Mouse (Mus musculus): ENCODE results near the gene B4galnt3. TPM values are rescaled to one million over a fixed set of nuclear protein-coding genes. Genes with fewer than 3 reads are reported as not detected.
A peak's percentile ranks its signal among the peaks of the same experiment; 100 is the strongest.

B4galnt3 gene
- polyA plus RNA-seq (2012; rRNA removed) (0.11 and 0.13 TPM in 2 replicates), polyA plus RNA-seq (2014; fragmentation: Nextera tagmentation; extraction: Ambion mirVana) (0.06 and 0.18 TPM in 2 replicates)

DNA sequence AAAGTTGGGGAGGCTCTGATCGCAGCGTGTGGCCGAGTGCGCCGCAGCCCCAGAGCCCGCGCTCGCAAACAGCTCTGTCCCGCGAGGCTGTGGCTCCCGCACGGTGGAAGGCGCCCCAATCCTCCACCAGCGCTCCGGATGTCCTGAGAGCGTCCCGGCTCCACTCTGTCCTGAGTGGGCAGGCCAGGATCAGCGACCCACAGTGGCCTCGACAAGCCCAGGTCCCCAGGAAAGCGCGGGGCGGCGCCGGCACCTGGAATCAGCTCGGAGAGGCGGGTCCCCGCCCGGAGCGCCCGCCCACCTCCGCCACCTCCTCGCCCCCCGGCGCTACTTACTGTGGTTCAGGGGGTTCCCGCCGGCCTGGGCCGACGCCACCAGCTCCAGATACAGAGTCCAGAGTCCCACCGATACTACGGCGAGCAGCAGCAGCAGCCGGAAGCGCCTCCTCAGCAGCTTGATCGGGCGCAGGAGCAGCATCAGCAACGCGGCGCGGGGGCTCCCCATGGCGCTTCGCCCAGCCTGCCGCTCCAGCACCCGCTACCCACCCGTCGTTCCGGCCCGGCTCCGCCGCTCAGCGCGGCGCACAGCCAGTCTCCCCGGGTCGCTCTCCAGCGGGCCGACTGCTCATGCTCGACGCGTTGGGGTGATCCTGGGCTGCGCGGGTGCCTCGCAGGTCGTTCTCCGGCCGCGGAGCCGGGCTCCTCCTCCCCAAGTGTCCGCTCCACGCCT lies at the start of gene B4galnt3, which contains the start of gene D330020A13Rik:
B4galnt3 (minus strand) TSS at position 504 of the 729 bp plus-strand sequence.
D330020A13Rik (plus strand) TSS at position 309 of the 729 bp plus-strand sequence.
- WGBS (ENCODE audit: insufficient replicate concordance), result under 1% methylated on average over 78 of the region's 79 CpGs
- H3K4me2 ChIP-seq (ENCODE audit: low read depth), result peak within 1 kb of the TSS; percentile 68
- H3K27me3 ChIP-seq (ENCODE audit: control insufficient read depth, insufficient read depth, low read length), result peaks cover 43% of the 10 kb centered on the region
- H3K4me3 ChIP-seq (ENCODE audit: insufficient read depth in 1 of 2, low read depth in 2 of 2, low read length in 2 of 2), result peak within 1 kb of the TSS; percentile 37 to 46
- no peak within 1 kb of the TSS for H3K9ac ChIP-seq (replicated peaks)
- no peaks in the 10 kb centered on the region for H3K36me3 ChIP-seq (replicated peaks; ENCODE audit: control insufficient read depth, insufficient read depth, low read depth)
- no peak for DNase-seq (ENCODE audit: low read depth in 3 of 3, low spot score in 3 of 3)
- no peak for ATAC-seq (ENCODE audit: insufficient read depth)
- H3K9me3 ChIP-seq (ENCODE audit: control insufficient read depth, low read length), result no peaks in the 10 kb centered on the region
- H3K27ac ChIP-seq, result no peak within 1 kb of the TSS
- no peaks in the 10 kb centered on the region for H3K4me1 ChIP-seq (replicated peaks; ENCODE audit: control insufficient read depth in 2 of 2, insufficient read depth in 2 of 2, low read length in 1 of 2)
- TF ChIP-seq CTCF (IDR thresholded peaks at IDR 0.05; ENCODE audit: low read depth) (no peak), EP300 (IDR thresholded peaks at IDR 0.05; ENCODE audit: low read depth) (no peak)

DNA sequence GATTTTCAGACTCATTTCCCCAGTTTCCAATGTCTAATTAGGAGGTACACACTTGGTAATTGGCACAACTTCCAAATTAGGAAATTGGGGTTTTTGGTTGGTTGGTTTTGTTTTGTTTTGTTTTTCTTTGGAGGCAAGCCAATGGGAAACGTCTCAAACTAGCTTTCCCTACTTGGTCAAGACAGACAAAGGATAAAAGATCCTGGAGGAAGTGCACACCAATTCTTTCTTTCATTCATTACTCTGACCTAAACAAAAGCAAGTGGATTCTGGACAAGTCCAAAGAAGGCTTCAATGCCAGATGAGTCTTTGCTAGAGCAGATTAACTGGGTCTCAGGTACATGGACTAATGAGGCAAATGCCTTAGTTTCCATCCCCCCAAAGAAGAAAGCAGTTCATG lies 49.6 kb upstream of the B4galnt3 start:
- DNase-seq (ENCODE audit: low read depth in 3 of 3, low spot score in 3 of 3), result no peak
- ATAC-seq (ENCODE audit: insufficient read depth), result no peak
- Histone ChIP-seq H3K4me2 (ENCODE audit: low read depth) (no peak overlapping the region), H3K36me3 (replicated peaks; ENCODE audit: control insufficient read depth, insufficient read depth, low read depth) (peaks cover 69% of the 10 kb centered on the region), H3K4me1 (replicated peaks; ENCODE audit: control insufficient read depth in 2 of 2, insufficient read depth in 2 of 2, low read length in 1 of 2) (no peaks in the 10 kb centered on the region), H3K27me3 (ENCODE audit: control insufficient read depth, insufficient read depth, low read length) (no peaks in the 10 kb centered on the region), H3K27ac (no peak overlapping the region), H3K4me3 (ENCODE audit: insufficient read depth in 1 of 2, low read depth in 2 of 2, low read length in 2 of 2) (no peak overlapping the region), H3K9ac (replicated peaks) (no peak overlapping the region), H3K9me3 (ENCODE audit: control insufficient read depth, low read length) (no peaks in the 10 kb centered on the region)
- WGBS (ENCODE audit: insufficient replicate concordance), result 74% methylated on average over 1 of the region's 1 CpGs
- TF ChIP-seq EP300 (IDR thresholded peaks at IDR 0.05; ENCODE audit: low read depth), result no peak
- no peak for TF ChIP-seq CTCF (IDR thresholded peaks at IDR 0.05; ENCODE audit: low read depth)

DNA sequence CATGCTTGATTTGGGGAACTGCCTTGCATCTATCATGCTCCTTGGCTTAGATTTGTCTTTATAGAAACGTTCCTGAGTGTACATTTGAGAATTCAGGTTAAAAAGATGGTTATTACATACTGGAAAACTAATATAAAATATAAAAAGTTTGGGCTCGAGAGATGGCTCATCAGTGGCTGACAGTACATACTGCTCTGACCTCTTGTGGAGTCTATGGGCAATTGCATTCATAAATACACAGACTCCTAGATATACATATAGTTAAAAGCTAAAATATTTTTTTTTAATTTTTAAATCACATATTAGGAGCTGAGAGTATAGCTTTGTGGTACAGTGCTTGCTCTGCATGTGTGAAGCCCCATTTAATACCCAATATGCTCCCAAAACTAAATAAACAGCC lies 38.0 kb upstream of the B4galnt3 start:
- ATAC-seq (ENCODE audit: insufficient read depth) (no peak), DNase-seq (ENCODE audit: low read depth in 3 of 3, low spot score in 3 of 3) (no peak)
- Histone ChIP-seq H3K9ac (replicated peaks) (no peak overlapping the region), H3K4me3 (ENCODE audit: insufficient read depth in 1 of 2, low read depth in 2 of 2, low read length in 2 of 2) (no peak overlapping the region), H3K9me3 (ENCODE audit: control insufficient read depth, low read length) (no peaks in the 10 kb centered on the region), H3K4me1 (replicated peaks; ENCODE audit: control insufficient read depth in 2 of 2, insufficient read depth in 2 of 2, low read length in 1 of 2) (no peaks in the 10 kb centered on the region), H3K36me3 (replicated peaks; ENCODE audit: control insufficient read depth, insufficient read depth, low read depth) (peaks cover 69% of the 10 kb centered on the region), H3K27me3 (ENCODE audit: control insufficient read depth, insufficient read depth, low read length) (no peaks in the 10 kb centered on the region), H3K4me2 (ENCODE audit: low read depth) (no peak overlapping the region), H3K27ac (no peak overlapping the region)
- 61% methylated on average over 2 of the region's 2 CpGs for WGBS (ENCODE audit: insufficient replicate concordance)
- TF ChIP-seq CTCF (IDR thresholded peaks at IDR 0.05; ENCODE audit: low read depth), result no peak
- no peak for TF ChIP-seq EP300 (IDR thresholded peaks at IDR 0.05; ENCODE audit: low read depth)

DNA sequence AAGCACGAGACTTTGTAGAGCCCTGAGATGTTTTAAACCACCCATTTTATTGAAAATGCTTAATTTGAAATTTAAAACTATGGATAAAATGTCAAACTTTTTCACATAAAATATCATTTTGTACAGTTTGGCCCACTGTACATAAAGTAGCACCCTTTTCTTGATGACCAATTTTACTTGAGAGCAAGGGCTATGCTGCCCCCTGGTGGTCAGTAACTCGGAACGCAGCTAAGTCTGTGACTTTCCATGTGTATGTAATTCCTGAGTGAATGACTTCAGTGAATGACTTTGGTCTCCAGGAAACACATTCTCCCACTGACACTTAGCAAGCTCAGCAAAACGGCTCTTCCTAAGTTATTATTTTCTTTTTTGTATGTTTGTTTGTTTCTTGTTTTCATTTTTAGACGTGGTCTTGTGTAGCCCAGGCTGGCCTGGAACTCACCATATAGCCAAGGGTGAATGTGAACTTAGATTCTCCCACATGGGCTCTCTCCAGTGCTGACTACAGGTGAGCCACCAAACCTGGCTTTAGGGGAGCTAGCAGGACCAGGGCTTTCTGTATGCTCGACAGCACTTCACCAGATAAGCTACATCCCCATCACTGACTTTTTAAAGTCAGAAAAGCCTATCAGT lies 30.1 kb upstream of the B4galnt3 start:
- Histone ChIP-seq H3K4me3 (ENCODE audit: insufficient read depth in 1 of 2, low read depth in 2 of 2, low read length in 2 of 2) (no peak overlapping the region), H3K9me3 (ENCODE audit: control insufficient read depth, low read length) (no peaks in the 10 kb centered on the region), H3K4me1 (replicated peaks; ENCODE audit: control insufficient read depth in 2 of 2, insufficient read depth in 2 of 2, low read length in 1 of 2) (no peaks in the 10 kb centered on the region), H3K27ac (no peak overlapping the region), H3K27me3 (ENCODE audit: control insufficient read depth, insufficient read depth, low read length) (no peaks in the 10 kb centered on the region), H3K36me3 (replicated peaks; ENCODE audit: control insufficient read depth, insufficient read depth, low read depth) (peaks cover 30% of the 10 kb centered on the region), H3K9ac (replicated peaks) (no peak overlapping the region), H3K4me2 (ENCODE audit: low read depth) (no peak overlapping the region)
- ATAC-seq (ENCODE audit: insufficient read depth) (no peak; the same call in 1 of the 2 replicates), DNase-seq (ENCODE audit: low read depth in 3 of 3, low spot score in 3 of 3) (peak; percentile 62 to 69 (median 64))
- TF ChIP-seq CTCF (IDR thresholded peaks at IDR 0.05; ENCODE audit: low read depth) (peak; percentile 87), EP300 (IDR thresholded peaks at IDR 0.05; ENCODE audit: low read depth) (no peak)
- WGBS (ENCODE audit: insufficient replicate concordance), result 31% methylated on average over 6 of the region's 6 CpGs

DNA sequence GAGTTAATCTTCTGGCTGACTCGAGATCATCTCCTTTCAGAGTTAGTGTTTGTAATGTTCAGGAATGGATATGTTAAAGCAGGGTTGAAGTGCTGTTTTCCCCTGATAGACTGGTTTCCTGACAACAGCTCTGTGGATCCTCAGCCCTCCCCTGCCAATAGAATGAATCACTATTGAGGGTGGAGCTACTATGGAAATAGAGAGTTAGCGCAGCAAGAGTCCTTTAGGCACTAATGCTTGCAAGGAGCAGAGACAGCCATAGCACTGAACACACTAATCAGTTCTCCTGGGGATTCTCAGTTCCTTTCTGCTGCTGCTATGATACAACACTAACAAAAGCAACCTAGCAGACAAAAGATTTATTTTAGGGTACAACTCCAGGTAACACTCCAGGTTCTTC lies 26.0 kb upstream of the B4galnt3 start:
- Histone ChIP-seq H3K27ac (no peak overlapping the region), H3K4me1 (replicated peaks; ENCODE audit: control insufficient read depth in 2 of 2, insufficient read depth in 2 of 2, low read length in 1 of 2) (no peaks in the 10 kb centered on the region), H3K9me3 (ENCODE audit: control insufficient read depth, low read length) (no peaks in the 10 kb centered on the region), H3K36me3 (replicated peaks; ENCODE audit: control insufficient read depth, insufficient read depth, low read depth) (peaks cover 12% of the 10 kb centered on the region), H3K9ac (replicated peaks) (no peak overlapping the region), H3K27me3 (ENCODE audit: control insufficient read depth, insufficient read depth, low read length) (no peaks in the 10 kb centered on the region), H3K4me3 (ENCODE audit: insufficient read depth in 1 of 2, low read depth in 2 of 2, low read length in 2 of 2) (no peak overlapping the region), H3K4me2 (ENCODE audit: low read depth) (no peak overlapping the region)
- WGBS (ENCODE audit: insufficient replicate concordance), result 56% methylated on average over 2 of the region's 2 CpGs
- TF ChIP-seq EP300 (IDR thresholded peaks at IDR 0.05; ENCODE audit: low read depth) (no peak), CTCF (IDR thresholded peaks at IDR 0.05; ENCODE audit: low read depth) (no peak)
- DNase-seq (ENCODE audit: low read depth in 3 of 3, low spot score in 3 of 3), result no peak
- no peak for ATAC-seq (ENCODE audit: insufficient read depth)
